20 mouse cellular contexts compared by ENCODE assay signal in genomic region chr13:49436170-49436569, GRCm38 (mm10). TPM values are rescaled to one million over a fixed set of nuclear protein-coding genes. Genes with fewer than 3 reads are reported as not detected.
DNase-seq lines count a peak whose midpoint lies in the region; ATAC-seq and TF ChIP-seq lines count a peak whose summit lies in the region.
"Had no signal": no experiment of that assay in that cellular context is flagged by ENCODE, and none has a peak within 500 bp of the region (broad histone marks: within the 10 kb centered on the region; RNA-seq: fewer than 3 reads in every experiment).

No protein-coding gene starts in this region.

- H3K9me3 ChIP-seq in heart, embryonic 13.5 days, result no peaks in the 10 kb centered on the region
- H3K9me3 ChIP-seq in midbrain, postnatal 0 days (ENCODE audit: low read length), result no peaks in the 10 kb centered on the region
- H3K9me3 ChIP-seq in midbrain, embryonic 16.5 days (replicated peaks; ENCODE audit: control insufficient read depth, low read length, poor library complexity, severe bottlenecking), result no peaks in the 10 kb centered on the region
- no peaks in the 10 kb centered on the region for H3K9me3 ChIP-seq in kidney, embryonic 16.5 days (ENCODE audit: low read length)
- H3K9me3 ChIP-seq: embryonic facial prominence, embryonic 15.5 days; forebrain, embryonic 10.5 days; hindbrain, embryonic 12.5 days; kidney, embryonic 15.5 days; liver, embryonic 12.5 days; lung, embryonic 15.5 days; stomach, embryonic 15.5 days had no signal

- peaks cover 28% of the 10 kb centered on the region for H3K4me1 ChIP-seq in heart, embryonic 13.5 days
- no peaks in the 10 kb centered on the region for H3K4me1 ChIP-seq in midbrain, postnatal 0 days (ENCODE audit: insufficient read depth, low read length)
- H3K4me1 ChIP-seq in midbrain, embryonic 16.5 days (ENCODE audit: control insufficient read depth, insufficient read depth, low read length), result no peaks in the 10 kb centered on the region
- no peaks in the 10 kb centered on the region for H3K4me1 ChIP-seq in kidney, embryonic 16.5 days (ENCODE audit: insufficient read depth, low read length)
- H3K4me1 ChIP-seq: embryonic facial prominence, embryonic 15.5 days; forebrain, embryonic 10.5 days; hindbrain, embryonic 12.5 days; kidney, embryonic 15.5 days; liver, embryonic 12.5 days; stomach, embryonic 15.5 days had no signal

- peak overlapping the region; percentile 12; the same call in 1 of the 2 replicates for H3K4me2 ChIP-seq in heart, embryonic 13.5 days
- no peak overlapping the region for H3K4me2 ChIP-seq in midbrain, postnatal 0 days (ENCODE audit: low read depth, low read length, poor library complexity, severe bottlenecking)
- no peak overlapping the region for H3K4me2 ChIP-seq in midbrain, embryonic 16.5 days (ENCODE audit: low read length)
- H3K4me2 ChIP-seq in kidney, embryonic 16.5 days (replicated peaks; ENCODE audit: low read depth, low read length), result no peak overlapping the region
- H3K4me2 ChIP-seq: embryonic facial prominence, embryonic 15.5 days; hindbrain, embryonic 12.5 days; kidney, embryonic 15.5 days; liver, embryonic 12.5 days; lung, embryonic 15.5 days; stomach, embryonic 15.5 days had no signal

- no peak for ATAC-seq in heart, embryonic 13.5 days (ENCODE audit: extremely low read depth, insufficient number of reproducible peaks, low FRiP score, low TSS enrichment)
- ATAC-seq in midbrain, postnatal 0 days (ENCODE audit: low FRiP score), result no peak
- no peak for ATAC-seq in midbrain, embryonic 16.5 days
- ATAC-seq in kidney, embryonic 16.5 days (ENCODE audit: low FRiP score, low TSS enrichment), result no peak
- ATAC-seq: intestine, embryonic 16.5 days; liver, embryonic 12.5 days had no signal

- peak overlapping the region; percentile 74 for H3K27ac ChIP-seq in heart, embryonic 13.5 days (replicated peaks)
- H3K27ac ChIP-seq in layer of hippocampus, adult 2 months, result peak overlapping the region; percentile 77
- no peak overlapping the region for H3K27ac ChIP-seq in midbrain, postnatal 0 days (ENCODE audit: low read depth, low read length)
- no peak overlapping the region for H3K27ac ChIP-seq in midbrain, embryonic 16.5 days (ENCODE audit: low read length)
- H3K27ac ChIP-seq in kidney, embryonic 16.5 days (ENCODE audit: low read length), result no peak overlapping the region
- H3K27ac ChIP-seq: embryonic facial prominence, embryonic 15.5 days; forebrain, embryonic 10.5 days; hindbrain, embryonic 12.5 days; kidney, embryonic 15.5 days; liver, embryonic 12.5 days; lung, embryonic 15.5 days; stomach, embryonic 15.5 days had no signal

- H3K4me3 ChIP-seq in heart, embryonic 13.5 days, result no peak overlapping the region
- no peak overlapping the region for H3K4me3 ChIP-seq in layer of hippocampus, adult 2 months
- H3K4me3 ChIP-seq in midbrain, postnatal 0 days (ENCODE audit: low read depth, low read length), result no peak overlapping the region
- H3K4me3 ChIP-seq in midbrain, embryonic 16.5 days (ENCODE audit: low read depth, low read length), result no peak overlapping the region
- no peak overlapping the region for H3K4me3 ChIP-seq in kidney, embryonic 16.5 days (ENCODE audit: low read length)
- H3K4me3 ChIP-seq: embryonic facial prominence, embryonic 15.5 days; forebrain, embryonic 10.5 days; hindbrain, embryonic 12.5 days; kidney, embryonic 15.5 days; liver, embryonic 12.5 days; lung, embryonic 15.5 days; stomach, embryonic 15.5 days had no signal

- intact Hi-C loops in heart, postnatal 36 days (cut with DNase I), result no loop called here

- H3K27me3 ChIP-seq in heart, embryonic 13.5 days (replicated peaks), result no peaks in the 10 kb centered on the region
- H3K27me3 ChIP-seq in midbrain, postnatal 0 days (ENCODE audit: insufficient read depth, low read length), result no peaks in the 10 kb centered on the region
- no peaks in the 10 kb centered on the region for H3K27me3 ChIP-seq in midbrain, embryonic 16.5 days (ENCODE audit: control insufficient read depth, insufficient read depth, low read depth, low read length)
- H3K27me3 ChIP-seq in kidney, embryonic 16.5 days (ENCODE audit: insufficient read depth, low read length), result no peaks in the 10 kb centered on the region
- H3K27me3 ChIP-seq: embryonic facial prominence, embryonic 15.5 days; hindbrain, embryonic 12.5 days; kidney, embryonic 15.5 days; liver, embryonic 12.5 days; lung, embryonic 15.5 days; stomach, embryonic 15.5 days had no signal

- H3K36me3 ChIP-seq in heart, embryonic 13.5 days, result peaks cover 77% of the 10 kb centered on the region
- peaks cover 44% of the 10 kb centered on the region for H3K36me3 ChIP-seq in midbrain, postnatal 0 days (ENCODE audit: insufficient read depth, low read length)
- H3K36me3 ChIP-seq in midbrain, embryonic 16.5 days (ENCODE audit: control insufficient read depth, insufficient read depth, low read length), result peaks cover 23% of the 10 kb centered on the region
- peaks cover 29% of the 10 kb centered on the region for H3K36me3 ChIP-seq in kidney, embryonic 16.5 days (ENCODE audit: insufficient read depth, low read length)

- peak overlapping the region; percentile 3 for H3K9ac ChIP-seq in heart, embryonic 13.5 days
- H3K9ac ChIP-seq in midbrain, postnatal 0 days (replicated peaks; ENCODE audit: low read length, poor library complexity, severe bottlenecking), result no peak overlapping the region
- no peak overlapping the region for H3K9ac ChIP-seq in midbrain, embryonic 16.5 days (ENCODE audit: low read depth, low read length)
- H3K9ac ChIP-seq in kidney, embryonic 16.5 days (replicated peaks; ENCODE audit: low read length), result no peak overlapping the region
- H3K9ac ChIP-seq: embryonic facial prominence, embryonic 15.5 days; hindbrain, embryonic 12.5 days; kidney, embryonic 15.5 days; liver, embryonic 12.5 days; lung, embryonic 15.5 days; stomach, embryonic 15.5 days had no signal

- TF ChIP-seq CTCF in layer of hippocampus, adult 2 months (conservative IDR thresholded peaks at IDR 0.05), result no peak
- no peak for TF ChIP-seq CTCF in midbrain, postnatal 0 days (IDR thresholded peaks at IDR 0.05)

- DNase-seq in heart, postnatal 36 days, result no peak
- DNase-seq in layer of hippocampus, adult 2 months (ENCODE audit: low spot score in 2 of 2), result peak; percentile 37 to 41
- no peak for DNase-seq in layer of hippocampus, adult 9-10 months (ENCODE audit: low spot score)
- DNase-seq in midbrain, postnatal 0 days (ENCODE audit: low spot score), result peak; percentile 4
- DNase-seq: adrenal gland, postnatal 25 days; cerebellum, adult 9-10 months; embryo, embryonic 11 days; gastrocnemius, postnatal 14 days had no signal

- 44% methylated on average over 4 of the region's 4 CpGs for WGBS in heart, embryonic 13.5 days
- 67% methylated on average over 4 of the region's 4 CpGs for WGBS in midbrain, postnatal 0 days
- 86% methylated on average over 4 of the region's 4 CpGs for WGBS in midbrain, embryonic 16.5 days
- 84% methylated on average over 4 of the region's 4 CpGs for WGBS in kidney, embryonic 16.5 days

RNA-seq across cellular contexts. Expression of gene Ippk, which starts 15.1 kb away (rescaled TPM):
- polyA plus RNA-seq in heart, embryonic 13.5 days (2015; fragmentation: Nextera tagmentation; extraction: Ambion mirVana), result 11.5 and 12.5 TPM in 2 replicates
- total RNA-seq in heart, postnatal 36 days (2021), result 1 to 10 TPM; 6.5 TPM
- total RNA-seq in layer of hippocampus, adult 2 months (2021), result 10 to 100 TPM; 33.1 to 41.0 TPM
- 11.9 TPM in 2 replicates for total RNA-seq in midbrain, postnatal 0 days (2014; rRNA removed)
- polyA plus RNA-seq in midbrain, postnatal 0 days (2015; fragmentation: Nextera tagmentation; extraction: Ambion mirVana), result 10.4 and 10.9 TPM in 2 replicates
- polyA plus RNA-seq in midbrain, embryonic 16.5 days (2015; fragmentation: Nextera tagmentation; extraction: Ambion mirVana), result 13.2 and 14.1 TPM in 2 replicates
- 17.4 and 17.9 TPM in 2 replicates for polyA plus RNA-seq in kidney, embryonic 16.5 days (2015; fragmentation: Nextera tagmentation; extraction: Ambion mirVana)

RNA-seq across cellular contexts. Expression of gene Tes3-ps, which starts 56.9 kb away (rescaled TPM):
- 0.72 and 1.1 TPM in 2 replicates for polyA plus RNA-seq in heart, embryonic 13.5 days (2015; fragmentation: Nextera tagmentation; extraction: Ambion mirVana)
- 1 to 10 TPM; 1.1 to 1.5 TPM for total RNA-seq in heart, postnatal 36 days (2021)
- 1 to 10 TPM in 1 of 2 experiments, under 1 TPM in 1; 0.79 to 1.7 TPM for total RNA-seq in layer of hippocampus, adult 2 months (2021)
- 0.14 and 0.38 TPM in 2 replicates for total RNA-seq in midbrain, postnatal 0 days (2014; rRNA removed)
- 0.34 and 0.70 TPM in 2 replicates for polyA plus RNA-seq in midbrain, postnatal 0 days (2015; fragmentation: Nextera tagmentation; extraction: Ambion mirVana)
- polyA plus RNA-seq in midbrain, embryonic 16.5 days (2015; fragmentation: Nextera tagmentation; extraction: Ambion mirVana), result 0.53 and 0.55 TPM in 2 replicates
- 0.76 and 1.9 TPM in 2 replicates for polyA plus RNA-seq in kidney, embryonic 16.5 days (2015; fragmentation: Nextera tagmentation; extraction: Ambion mirVana)
- polyA plus RNA-seq: spleen, adult 2 months had no signal

Comparison
In these comparisons a context has a peak if more than half of its experiments do, and no peak if none do; other contexts are left out.
1. DNase-seq: peak in layer of hippocampus, adult 2 months (2 of 2) and midbrain, postnatal 0 days (single experiment); none in heart, postnatal 36 days (0 of 2) and layer of hippocampus, adult 9-10 months (single experiment).
2. H3K27ac ChIP-seq: peak in heart, embryonic 13.5 days (single experiment) and layer of hippocampus, adult 2 months (single experiment); none in midbrain, postnatal 0 days (single experiment), midbrain, embryonic 16.5 days (single experiment) and kidney, embryonic 16.5 days (single experiment).